Mouse (Mus musculus): ENCODE results near the gene Wtip. TPM values are rescaled to one million over a fixed set of nuclear protein-coding genes. Genes with fewer than 3 reads are reported as not detected.
"Not testable (repeated sequence)": the region's sequence is repeated elsewhere in the genome, so short reads cannot be mapped to it uniquely, and the experiment has no call there.

The Wtip gene
- polyA plus RNA-seq (2016; fragmentation: Nextera tagmentation; extraction: Ambion mirVana) = 3.8 and 4.4 TPM in 2 replicates

DNA sequence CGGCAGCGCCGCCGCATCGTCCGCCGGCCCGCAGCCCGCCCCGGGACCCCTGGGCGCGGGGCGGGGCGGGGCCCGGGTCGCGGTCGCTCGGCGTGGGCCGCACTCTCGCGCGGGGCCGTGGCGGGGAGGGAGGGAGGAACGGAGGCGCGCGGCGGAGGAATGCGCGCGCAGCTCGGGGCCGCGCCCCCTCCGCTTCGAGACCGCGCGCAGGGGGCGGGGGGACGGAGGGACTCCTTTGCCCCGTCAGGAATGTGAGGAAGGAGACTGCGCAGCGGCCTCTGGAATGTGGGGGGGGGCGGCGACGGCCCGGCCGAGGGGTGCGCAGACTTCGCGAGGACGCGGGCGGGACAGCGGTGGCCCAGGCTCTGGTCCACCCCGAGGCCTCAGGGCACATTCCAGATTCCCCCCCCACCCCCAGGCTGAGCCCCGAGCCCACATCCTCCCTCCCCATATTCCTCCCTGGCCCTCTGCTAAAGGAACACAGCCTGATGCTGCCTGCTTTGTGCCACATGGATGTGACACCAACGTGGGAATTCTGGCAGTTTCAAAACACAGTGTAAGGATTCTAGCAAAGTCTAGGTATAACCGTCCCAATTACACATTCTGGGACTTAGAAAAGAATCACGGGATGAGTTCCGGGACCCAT, at the start of gene Wtip:
TSS of gene Wtip (minus strand) at position 152 of the 646 bp plus-strand sequence.
- Histone ChIP-seq H3K36me3 (replicated peaks) (no peaks in the 10 kb centered on the region), H3K4me1 (peaks cover 28% of the 10 kb centered on the region), H3K4me2 (peak within 1 kb of the TSS; percentile 70), H3K9me3 (no peaks in the 10 kb centered on the region), H3K9ac (peak within 1 kb of the TSS; percentile 90), H3K27me3 (no peaks in the 10 kb centered on the region), H3K4me3 (replicated peaks) (peak within 1 kb of the TSS; percentile 83), H3K27ac (peak within 1 kb of the TSS; percentile 59)
- ATAC-seq (ENCODE audit: low FRiP score) = peak; percentile 90
- WGBS = 1% methylated on average over 54 of the region's 65 CpGs

DNA sequence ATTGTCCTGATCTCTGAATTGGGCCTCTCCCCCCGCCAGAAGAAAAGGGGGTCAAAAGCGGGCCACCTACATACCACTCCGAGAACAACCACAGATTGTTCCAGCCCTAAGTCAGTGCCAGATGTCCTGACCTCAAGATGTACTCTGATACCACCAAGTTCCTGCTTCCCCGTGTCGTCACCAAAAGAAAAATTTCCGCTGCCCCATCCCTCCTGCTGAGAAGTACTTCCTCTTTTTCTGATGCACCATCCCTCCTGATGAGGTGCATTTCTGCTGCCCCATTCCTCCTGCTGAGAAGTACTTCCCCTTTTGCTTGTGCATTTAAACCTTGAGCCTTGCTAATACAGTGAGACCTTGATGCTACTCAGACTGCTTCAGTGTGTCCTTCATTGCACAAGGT, 43.2 kb upstream of the Wtip start:
- not testable (repeated sequence) for H3K27me3 ChIP-seq; H3K4me2 ChIP-seq; ATAC-seq (ENCODE audit: low FRiP score); H3K9me3 ChIP-seq; H3K36me3 ChIP-seq (replicated peaks); H3K9ac ChIP-seq; H3K4me3 ChIP-seq (replicated peaks); H3K4me1 ChIP-seq; H3K27ac ChIP-seq
- WGBS = 88% methylated on average over 6 of the region's 6 CpGs

GRCm38 (mm10) chr7:34172251-34172650, 39.2 kb upstream of the Wtip start:
- Histone ChIP-seq H3K4me3 (replicated peaks) (no peak overlapping the region), H3K4me2 (no peak overlapping the region), H3K27me3 (no peaks in the 10 kb centered on the region), H3K9ac (no peak overlapping the region), H3K4me1 (peaks cover 8% of the 10 kb centered on the region), H3K9me3 (no peaks in the 10 kb centered on the region), H3K27ac (no peak overlapping the region), H3K36me3 (replicated peaks) (no peaks in the 10 kb centered on the region)
- no peak for ATAC-seq (ENCODE audit: low FRiP score)
- WGBS = 59% methylated on average over 1 of the region's 1 CpGs

GRCm38 (mm10) chr7:34169454-34169853, 36.4 kb upstream of the Wtip start, which contains the start of gene Uba2:
Gene Uba2 (minus strand): TSS chr7:34169599.
- no peaks in the 10 kb centered on the region for H3K9me3 ChIP-seq
- peak within 1 kb of the TSS; percentile 87; the same call in 1 of the 2 replicates for H3K27ac ChIP-seq
- ATAC-seq (ENCODE audit: low FRiP score) = no peak
- 83% methylated on average over 3 of the region's 3 CpGs for WGBS
- H3K27me3 ChIP-seq = no peaks in the 10 kb centered on the region
- H3K4me1 ChIP-seq = peaks cover 16% of the 10 kb centered on the region
- H3K4me2 ChIP-seq = peak within 1 kb of the TSS; percentile 80
- peak within 1 kb of the TSS; percentile 92; the same call in 1 of the 2 replicates for H3K9ac ChIP-seq
- H3K4me3 ChIP-seq (replicated peaks) = peak within 1 kb of the TSS; percentile 87
- peaks cover 10% of the 10 kb centered on the region for H3K36me3 ChIP-seq (replicated peaks)

DNA sequence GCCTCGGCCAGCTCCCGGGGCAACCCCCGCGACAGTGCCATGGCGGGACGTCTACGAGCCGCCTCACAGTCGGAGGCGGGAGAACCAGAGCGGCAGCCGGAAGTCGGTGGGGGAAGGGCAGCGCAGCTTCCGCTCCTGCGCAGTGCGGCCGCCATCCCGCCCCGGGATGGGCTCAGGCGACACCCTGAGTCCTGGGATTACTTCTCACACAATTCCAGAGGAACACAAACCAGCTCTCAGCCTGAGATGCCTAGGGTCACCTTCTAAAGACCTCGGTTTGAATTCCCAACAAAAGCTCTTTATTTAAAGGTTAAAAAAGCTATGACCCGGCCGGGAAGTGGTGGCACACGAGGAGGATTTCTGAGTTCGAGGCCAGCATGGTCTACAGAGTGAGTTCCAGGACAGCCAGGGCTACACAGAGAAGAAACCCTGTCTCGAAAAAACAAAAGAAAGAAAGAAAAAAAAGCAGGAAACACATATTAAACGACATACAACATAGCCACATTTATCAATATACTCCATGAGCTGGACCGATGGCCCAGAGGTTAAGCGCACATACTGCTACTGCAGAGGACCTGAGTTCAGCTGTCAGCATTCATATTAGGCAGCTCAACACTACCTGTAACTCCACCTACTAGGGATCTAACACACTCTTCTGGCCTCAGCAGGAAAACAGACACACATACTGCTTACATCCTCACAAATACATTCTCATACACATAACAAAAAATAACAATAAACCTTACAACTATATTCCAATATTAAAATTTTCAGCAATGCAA, 35.6 kb upstream of the Wtip start:
- Histone ChIP-seq H3K36me3 (replicated peaks) (peaks cover 16% of the 10 kb centered on the region), H3K4me2 (peak overlapping the region; percentile 80), H3K9me3 (no peaks in the 10 kb centered on the region), H3K27me3 (no peaks in the 10 kb centered on the region), H3K9ac (peak overlapping the region; percentile 92), H3K4me3 (replicated peaks) (peak overlapping the region; percentile 87), H3K27ac (peak overlapping the region; percentile 87), H3K4me1 (peaks cover 16% of the 10 kb centered on the region)
- 11% methylated on average over 30 of the region's 30 CpGs for WGBS
- ATAC-seq (ENCODE audit: low FRiP score) = peak; percentile 96

GRCm38 (mm10) chr7:34167766-34168469, 34.9 kb upstream of the Wtip start:
- peaks cover 16% of the 10 kb centered on the region for H3K4me1 ChIP-seq
- H3K27me3 ChIP-seq = no peaks in the 10 kb centered on the region
- H3K4me3 ChIP-seq (replicated peaks) = peak overlapping the region; percentile 87
- H3K4me2 ChIP-seq = peak overlapping the region; percentile 80
- peak overlapping the region; percentile 87 for H3K27ac ChIP-seq
- ATAC-seq (ENCODE audit: low FRiP score) = peak; percentile 25
- under 1% methylated on average over 51 of the region's 54 CpGs for WGBS
- peak overlapping the region; percentile 92 for H3K9ac ChIP-seq
- no peaks in the 10 kb centered on the region for H3K9me3 ChIP-seq
- H3K36me3 ChIP-seq (replicated peaks) = peaks cover 23% of the 10 kb centered on the region

DNA sequence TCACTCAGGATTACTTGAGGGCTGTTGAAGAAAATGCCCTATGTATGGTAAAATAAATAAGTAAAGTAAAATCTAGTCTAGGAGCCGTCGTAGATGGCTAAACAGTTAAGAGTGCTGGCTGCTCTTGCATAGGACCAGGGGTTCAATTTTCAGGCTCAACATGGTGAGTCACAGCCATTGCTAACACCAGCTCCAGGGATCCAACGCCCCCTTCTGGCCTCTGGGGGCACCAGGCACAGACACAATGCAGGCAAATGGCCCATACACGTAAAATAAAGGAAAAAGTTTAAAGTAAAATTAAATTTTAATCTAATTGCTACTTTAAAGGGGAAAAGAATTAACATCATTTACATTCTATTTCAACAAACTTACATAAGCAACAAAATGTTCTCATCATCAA, 33.8 kb upstream of the Wtip start:
- no peaks in the 10 kb centered on the region for H3K9me3 ChIP-seq
- H3K27me3 ChIP-seq = no peaks in the 10 kb centered on the region
- peak overlapping the region; percentile 37 for H3K4me2 ChIP-seq
- WGBS = 51% methylated on average over 4 of the region's 4 CpGs
- 0 out of 2 replicates have a peak overlapping the region, but pooled peaks have one; percentile 8 for H3K4me3 ChIP-seq (replicated peaks)
- no peak overlapping the region for H3K27ac ChIP-seq
- peaks cover 16% of the 10 kb centered on the region for H3K4me1 ChIP-seq
- H3K9ac ChIP-seq = no peak overlapping the region
- no peak for ATAC-seq (ENCODE audit: low FRiP score)
- peaks cover 34% of the 10 kb centered on the region for H3K36me3 ChIP-seq (replicated peaks)

DNA sequence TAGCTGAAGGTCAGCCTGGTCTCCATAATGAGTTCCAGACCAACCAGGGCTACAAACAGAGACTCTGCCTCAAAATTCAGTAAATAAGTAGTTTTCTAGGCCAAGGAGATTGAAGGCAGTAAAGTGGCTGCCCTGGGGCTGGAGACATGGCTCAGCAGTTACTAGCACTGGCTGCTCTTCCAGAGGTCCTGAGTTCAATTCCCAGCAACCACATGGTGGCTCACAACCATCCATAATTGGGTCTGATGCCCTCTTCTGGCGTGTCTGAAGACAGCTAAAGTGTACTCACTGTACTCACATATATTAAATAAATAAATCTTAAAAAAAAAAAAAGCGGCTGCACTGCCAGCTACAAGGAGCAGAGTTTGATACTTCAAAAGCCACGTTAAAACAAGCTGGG, 32.9 kb upstream of the Wtip start:
- Histone ChIP-seq H3K4me3 (replicated peaks) (no peak overlapping the region), H3K36me3 (replicated peaks) (peaks cover 42% of the 10 kb centered on the region), H3K27ac (no peak overlapping the region), H3K9ac (no peak overlapping the region), H3K9me3 (no peaks in the 10 kb centered on the region), H3K4me1 (peaks cover 16% of the 10 kb centered on the region), H3K27me3 (no peaks in the 10 kb centered on the region), H3K4me2 (no peak overlapping the region)
- no peak for ATAC-seq (ENCODE audit: low FRiP score)
- 82% methylated on average over 3 of the region's 3 CpGs for WGBS

- H3K27ac ChIP-seq = no peak overlapping the region
- ATAC-seq (ENCODE audit: low FRiP score) = no peak
- no peak overlapping the region for H3K4me3 ChIP-seq (replicated peaks)
- no peaks in the 10 kb centered on the region for H3K9me3 ChIP-seq
- H3K36me3 ChIP-seq (replicated peaks) = peaks cover 54% of the 10 kb centered on the region
- H3K9ac ChIP-seq = no peak overlapping the region
- peaks cover 16% of the 10 kb centered on the region for H3K4me1 ChIP-seq
- no peaks in the 10 kb centered on the region for H3K27me3 ChIP-seq
- WGBS = 94% methylated on average over 7 of the region's 7 CpGs
- H3K4me2 ChIP-seq = no peak overlapping the region
Observed at GRCm38 (mm10) chr7:34164671-34165070, 31.6 kb upstream of the Wtip start.

DNA sequence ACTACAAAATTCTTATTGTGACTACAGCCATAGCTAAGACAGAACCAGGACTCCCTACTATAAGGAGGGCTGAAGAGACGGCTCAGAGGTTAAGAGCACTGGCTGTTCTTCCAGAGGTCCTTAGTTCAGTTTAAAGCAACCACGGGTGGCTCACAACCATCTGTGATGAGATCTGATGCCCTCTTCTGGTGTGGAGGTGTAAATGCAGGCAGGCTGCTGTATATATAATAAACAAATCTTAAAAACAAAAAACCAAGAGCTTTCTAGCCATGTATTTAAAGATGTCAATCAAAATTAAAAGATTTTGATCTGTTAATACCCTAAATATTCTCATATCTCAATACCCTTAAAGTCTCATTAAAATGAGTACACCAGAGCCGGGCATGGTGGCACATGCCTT, 26.1 kb upstream of the Wtip start:
- Histone ChIP-seq H3K4me3 (replicated peaks) (no peak overlapping the region), H3K27me3 (no peaks in the 10 kb centered on the region), H3K4me1 (no peaks in the 10 kb centered on the region), H3K9ac (no peak overlapping the region), H3K9me3 (no peaks in the 10 kb centered on the region), H3K36me3 (replicated peaks) (peaks cover 93% of the 10 kb centered on the region), H3K4me2 (no peak overlapping the region), H3K27ac (no peak overlapping the region)
- no peak for ATAC-seq (ENCODE audit: low FRiP score)
- WGBS = 91% methylated on average over 3 of the region's 3 CpGs

DNA sequence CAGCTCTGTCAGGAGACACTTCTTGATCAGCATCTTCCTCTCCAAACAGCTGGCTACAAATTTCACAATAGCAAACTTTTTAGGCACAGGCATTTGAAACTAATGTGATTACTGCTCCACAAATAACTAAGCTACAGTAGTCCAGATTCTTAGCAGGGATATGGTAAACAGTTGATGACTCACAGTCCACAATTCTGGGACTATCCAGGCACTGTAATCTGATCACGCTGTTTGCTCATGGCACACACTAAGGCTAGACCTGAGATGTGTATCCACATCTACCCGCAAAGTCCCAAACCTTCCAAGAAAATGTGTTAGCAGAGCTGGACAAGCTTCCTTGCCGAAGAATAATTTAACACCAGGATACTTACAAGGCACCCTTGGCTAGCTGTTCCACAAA, 24.9 kb upstream of the Wtip start:
- Histone ChIP-seq H3K27ac (no peak overlapping the region), H3K9ac (no peak overlapping the region), H3K4me3 (replicated peaks) (no peak overlapping the region), H3K9me3 (no peaks in the 10 kb centered on the region), H3K36me3 (replicated peaks) (peaks cover 95% of the 10 kb centered on the region), H3K4me1 (no peaks in the 10 kb centered on the region), H3K27me3 (no peaks in the 10 kb centered on the region), H3K4me2 (no peak overlapping the region)
- WGBS = 99% methylated on average over 3 of the region's 3 CpGs
- no peak for ATAC-seq (ENCODE audit: low FRiP score)

DNA sequence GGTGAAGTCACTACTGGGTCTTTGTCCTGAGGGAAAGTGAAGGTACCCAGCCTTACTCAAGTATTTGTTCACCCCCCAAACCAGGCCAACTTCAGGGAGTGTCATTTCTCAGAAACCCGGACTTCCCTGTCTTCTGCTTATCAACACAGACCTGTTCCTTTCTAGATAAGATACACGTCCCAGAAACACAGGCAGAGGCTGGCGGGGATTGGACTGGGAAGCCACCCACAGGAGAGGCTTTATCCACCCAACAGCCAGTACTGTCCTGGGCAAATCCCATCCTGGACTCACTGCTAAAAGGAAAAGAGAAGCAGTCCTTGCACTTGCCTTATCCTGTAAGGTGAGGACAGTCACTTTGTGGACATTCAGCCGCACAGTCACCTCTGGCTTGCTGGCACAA, 14.1 kb upstream of the Wtip start:
- H3K27me3 ChIP-seq = no peaks in the 10 kb centered on the region
- H3K27ac ChIP-seq = no peak overlapping the region
- H3K4me1 ChIP-seq = no peaks in the 10 kb centered on the region
- H3K9me3 ChIP-seq = no peaks in the 10 kb centered on the region
- ATAC-seq (ENCODE audit: low FRiP score) = no peak
- no peak overlapping the region for H3K9ac ChIP-seq
- WGBS = 93% methylated on average over 4 of the region's 4 CpGs
- no peak overlapping the region for H3K4me3 ChIP-seq (replicated peaks)
- H3K36me3 ChIP-seq (replicated peaks) = peaks cover 95% of the 10 kb centered on the region
- no peak overlapping the region for H3K4me2 ChIP-seq
